Mouse (Mus musculus): ENCODE results near the gene Fbxl7. TPM values are rescaled to one million over a fixed set of nuclear protein-coding genes. Genes with fewer than 3 reads are reported as not detected.
"Not testable (repeated sequence)": the region's sequence is repeated elsewhere in the genome, so short reads cannot be mapped to it uniquely, and the experiment has no call there.

The Fbxl7 gene
- polyA plus RNA-seq, 1 experiment, result 8.3 TPM

GRCm38 (mm10) chr15:26748484-26748883, 146.9 kb downstream of the Fbxl7 start:
- Histone ChIP-seq H3K79me2 (ENCODE audit: control insufficient read depth, insufficient read depth) (no peaks in the 10 kb centered on the region), H3K4me2 (ENCODE audit: low read depth) (no peak overlapping the region), H3ac (ENCODE audit: control insufficient read depth, insufficient read length) (no peak overlapping the region), H3K27me3 (ENCODE audit: control insufficient read depth, insufficient read depth, insufficient read length) (no peaks in the 10 kb centered on the region), H3K36me3 (ENCODE audit: control insufficient read depth, insufficient read depth) (no peaks in the 10 kb centered on the region), H3K4me3 (no peak overlapping the region)
- no peak for TF ChIP-seq E2F4 (IDR thresholded peaks at IDR 0.05; ENCODE audit: insufficient read depth)
- TF ChIP-seq TCF12 (IDR thresholded peaks at IDR 0.05; ENCODE audit: insufficient read depth, poor library complexity, severe bottlenecking), result no peak
- TF ChIP-seq POLR2A (IDR thresholded peaks at IDR 0.05; ENCODE audit: insufficient read length, low read depth), result no peak
- no peak for TF ChIP-seq USF1 (IDR thresholded peaks at IDR 0.05; ENCODE audit: low read depth)
- TF ChIP-seq TCF3 (IDR thresholded peaks at IDR 0.05; ENCODE audit: insufficient read length, low read depth), result no peak
- no peak for TF ChIP-seq REST (IDR thresholded peaks at IDR 0.05; ENCODE audit: insufficient read depth, insufficient read length)
- TF ChIP-seq CEBPB (IDR thresholded peaks at IDR 0.05; ENCODE audit: insufficient read depth, poor library complexity, severe bottlenecking), result no peak

- no peaks in the 10 kb centered on the region for H3K27me3 ChIP-seq (ENCODE audit: control insufficient read depth, insufficient read depth, insufficient read length)
- H3ac ChIP-seq (ENCODE audit: control insufficient read depth, insufficient read length), result no peak overlapping the region
- peaks cover 4% of the 10 kb centered on the region for H3K79me2 ChIP-seq (ENCODE audit: control insufficient read depth, insufficient read depth)
- H3K4me3 ChIP-seq, result no peak overlapping the region
- no peak for TF ChIP-seq MYOG (IDR thresholded peaks at IDR 0.05; ENCODE audit: control insufficient read depth in 1 of 3, insufficient read depth in 1 of 3, insufficient read length in 2 of 3, low read depth in 2 of 3)
- no peak for TF ChIP-seq CEBPB (IDR thresholded peaks at IDR 0.05; ENCODE audit: insufficient read depth, poor library complexity, severe bottlenecking)
- TF ChIP-seq MYOD1 (IDR thresholded peaks at IDR 0.05; ENCODE audit: control insufficient read depth in 1 of 3, insufficient read length in 2 of 3, low read depth in 2 of 3), result no peak
- TF ChIP-seq TCF12 (IDR thresholded peaks at IDR 0.05; ENCODE audit: insufficient read depth, poor library complexity, severe bottlenecking), result no peak
- TF ChIP-seq TCF3 (IDR thresholded peaks at IDR 0.05; ENCODE audit: insufficient read length, low read depth), result no peak
- no peak for TF ChIP-seq POLR2AphosphoS2 (IDR thresholded peaks at IDR 0.05; ENCODE audit: insufficient read length, low read depth)
- no peak for TF ChIP-seq USF1 (IDR thresholded peaks at IDR 0.05; ENCODE audit: low read depth)
- H3K4me2 ChIP-seq (ENCODE audit: low read depth), result no peak overlapping the region
- no peaks in the 10 kb centered on the region for H3K36me3 ChIP-seq (ENCODE audit: control insufficient read depth, insufficient read depth)
These were observed 163.0 kb downstream of the Fbxl7 start for GRCm38 (mm10) chr15:26732366-26732765.

- TF ChIP-seq E2F4 (IDR thresholded peaks at IDR 0.05; ENCODE audit: insufficient read depth), result no peak
- TF ChIP-seq TCF3 (IDR thresholded peaks at IDR 0.05; ENCODE audit: insufficient read length, low read depth), result no peak
- no peak for TF ChIP-seq REST (IDR thresholded peaks at IDR 0.05; ENCODE audit: insufficient read depth, insufficient read length)
- no peak for TF ChIP-seq POLR2AphosphoS2 (IDR thresholded peaks at IDR 0.05; ENCODE audit: insufficient read length, low read depth)
- no peak for TF ChIP-seq POLR2A (IDR thresholded peaks at IDR 0.05; ENCODE audit: insufficient read length, low read depth)
- no peak for TF ChIP-seq TCF12 (IDR thresholded peaks at IDR 0.05; ENCODE audit: insufficient read depth, poor library complexity, severe bottlenecking)
- TF ChIP-seq USF1 (IDR thresholded peaks at IDR 0.05; ENCODE audit: low read depth), result no peak
- TF ChIP-seq MYOD1 (IDR thresholded peaks at IDR 0.05; ENCODE audit: control insufficient read depth in 1 of 3, insufficient read length in 2 of 3, low read depth in 2 of 3), result no peak
- TF ChIP-seq MYOG (IDR thresholded peaks at IDR 0.05; ENCODE audit: control insufficient read depth in 1 of 3, insufficient read depth in 1 of 3, insufficient read length in 2 of 3, low read depth in 2 of 3), result no peak
- TF ChIP-seq CEBPB (IDR thresholded peaks at IDR 0.05; ENCODE audit: insufficient read depth, poor library complexity, severe bottlenecking), result no peak
- TF ChIP-seq MAX (IDR thresholded peaks at IDR 0.05; ENCODE audit: low read depth), result no peak
- TF ChIP-seq SRF (IDR thresholded peaks at IDR 0.05; ENCODE audit: control insufficient read depth, insufficient read length, low read depth), result no peak
- Histone ChIP-seq H3K27me3 (ENCODE audit: control insufficient read depth, insufficient read depth, insufficient read length) (no peaks in the 10 kb centered on the region), H3ac (ENCODE audit: control insufficient read depth, insufficient read length) (no peak overlapping the region), H3K79me2 (ENCODE audit: control insufficient read depth, insufficient read depth) (peaks cover under 1% of the 10 kb centered on the region), H3K4me3 (no peak overlapping the region), H3K4me2 (ENCODE audit: low read depth) (no peak overlapping the region), H3K36me3 (ENCODE audit: control insufficient read depth, insufficient read depth) (no peaks in the 10 kb centered on the region)
These were observed 164.6 kb downstream of the Fbxl7 start for GRCm38 (mm10) chr15:26730760-26731159.

DNA sequence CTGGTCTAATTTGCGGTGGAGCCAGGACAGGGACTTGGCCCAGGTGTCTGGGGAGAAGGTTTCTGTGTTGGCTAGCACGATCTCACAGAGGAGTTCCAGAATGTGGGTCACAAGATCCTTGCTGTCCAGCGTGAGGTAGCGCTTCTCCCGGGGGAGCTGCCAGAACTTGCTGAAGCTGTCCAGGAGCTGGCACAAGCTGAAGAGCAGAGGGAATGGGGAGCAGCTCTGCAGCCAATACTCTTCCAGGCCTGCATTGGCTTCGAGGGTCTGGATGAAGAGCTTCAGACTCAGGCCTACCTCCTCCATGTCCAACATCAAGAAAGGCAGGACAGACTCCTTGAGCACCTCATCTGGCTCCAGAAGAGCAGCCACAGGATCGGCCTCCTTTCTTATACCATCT, 166.0 kb downstream of the Fbxl7 start:
- not testable (repeated sequence) for H3ac ChIP-seq (ENCODE audit: control insufficient read depth, insufficient read length); H3K36me3 ChIP-seq (ENCODE audit: control insufficient read depth, insufficient read depth); H3K4me2 ChIP-seq (ENCODE audit: low read depth); H3K4me3 ChIP-seq; H3K27me3 ChIP-seq (ENCODE audit: control insufficient read depth, insufficient read depth, insufficient read length); H3K79me2 ChIP-seq (ENCODE audit: control insufficient read depth, insufficient read depth)

- no peaks in the 10 kb centered on the region for H3K27me3 ChIP-seq (ENCODE audit: control insufficient read depth, insufficient read depth, insufficient read length)
- H3K4me2 ChIP-seq (ENCODE audit: low read depth), result no peak overlapping the region
- H3K79me2 ChIP-seq (ENCODE audit: control insufficient read depth, insufficient read depth), result no peaks in the 10 kb centered on the region
- H3ac ChIP-seq (ENCODE audit: control insufficient read depth, insufficient read length), result no peak overlapping the region
- H3K4me3 ChIP-seq, result no peak overlapping the region
- TF ChIP-seq E2F4 (IDR thresholded peaks at IDR 0.05; ENCODE audit: insufficient read depth), result no peak
- no peaks in the 10 kb centered on the region for H3K36me3 ChIP-seq (ENCODE audit: control insufficient read depth, insufficient read depth)
These were observed 176.9 kb downstream of the Fbxl7 start for GRCm38 (mm10) chr15:26718390-26719036.

DNA sequence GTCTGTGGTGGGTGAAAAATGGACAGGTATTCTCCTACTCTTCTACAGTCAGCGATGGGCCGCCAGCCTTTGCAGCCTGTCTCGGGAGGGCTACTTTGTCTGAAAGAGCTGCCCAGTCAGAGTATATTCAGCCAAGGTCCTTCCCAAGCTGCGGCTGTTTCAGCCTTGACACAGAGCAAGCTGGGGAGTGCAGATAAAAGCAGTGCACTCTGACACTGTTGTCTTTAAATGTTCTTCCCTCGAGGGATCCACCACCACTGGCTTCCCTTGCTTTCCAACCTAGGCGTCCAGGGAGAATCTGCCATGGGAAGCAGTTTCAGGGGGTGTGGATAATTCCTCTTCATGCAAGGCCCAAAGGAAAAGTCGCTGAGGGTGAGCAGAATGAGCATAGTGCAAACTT, 177.4 kb downstream of the Fbxl7 start:
- Histone ChIP-seq H3K36me3 (ENCODE audit: control insufficient read depth, insufficient read depth) (no peaks in the 10 kb centered on the region), H3K4me3 (no peak overlapping the region), H3K27me3 (ENCODE audit: control insufficient read depth, insufficient read depth, insufficient read length) (no peaks in the 10 kb centered on the region), H3ac (ENCODE audit: control insufficient read depth, insufficient read length) (no peak overlapping the region), H3K79me2 (ENCODE audit: control insufficient read depth, insufficient read depth) (no peaks in the 10 kb centered on the region), H3K4me2 (ENCODE audit: low read depth) (no peak overlapping the region)
- TF ChIP-seq E2F4 (IDR thresholded peaks at IDR 0.05; ENCODE audit: insufficient read depth) (no peak), MYOG (IDR thresholded peaks at IDR 0.05; ENCODE audit: control insufficient read depth in 1 of 3, insufficient read depth in 1 of 3, insufficient read length in 2 of 3, low read depth in 2 of 3) (no peak), USF1 (IDR thresholded peaks at IDR 0.05; ENCODE audit: low read depth) (no peak), REST (IDR thresholded peaks at IDR 0.05; ENCODE audit: insufficient read depth, insufficient read length) (no peak), SRF (IDR thresholded peaks at IDR 0.05; ENCODE audit: control insufficient read depth, insufficient read length, low read depth) (no peak), CEBPB (IDR thresholded peaks at IDR 0.05; ENCODE audit: insufficient read depth, poor library complexity, severe bottlenecking) (no peak), POLR2AphosphoS2 (IDR thresholded peaks at IDR 0.05; ENCODE audit: insufficient read length, low read depth) (no peak), MAX (IDR thresholded peaks at IDR 0.05; ENCODE audit: low read depth) (no peak), MYOD1 (IDR thresholded peaks at IDR 0.05; ENCODE audit: control insufficient read depth in 1 of 3, insufficient read length in 2 of 3, low read depth in 2 of 3) (no peak), POLR2A (IDR thresholded peaks at IDR 0.05; ENCODE audit: insufficient read length, low read depth) (no peak), TCF12 (IDR thresholded peaks at IDR 0.05; ENCODE audit: insufficient read depth, poor library complexity, severe bottlenecking) (no peak), TCF3 (IDR thresholded peaks at IDR 0.05; ENCODE audit: insufficient read length, low read depth) (no peak)

Measured in myocyte (in vitro differentiated cells).